Mouse (Mus musculus) right cerebral cortex, postnatal 10 days (tissue): Measurements from ENCODE around the gene Flrt1.
"Not testable (repeated sequence)": the region's sequence is repeated elsewhere in the genome, so short reads cannot be mapped to it uniquely, and the experiment has no call there.

Source experiments
- DNase-seq, 2 experiments: peaks; one replicate each; pipeline ENCODE4 v3.0.0; 2021; ENCODE audit warnings: low spot score in 2 of 2

Gene Flrt1

DNA sequence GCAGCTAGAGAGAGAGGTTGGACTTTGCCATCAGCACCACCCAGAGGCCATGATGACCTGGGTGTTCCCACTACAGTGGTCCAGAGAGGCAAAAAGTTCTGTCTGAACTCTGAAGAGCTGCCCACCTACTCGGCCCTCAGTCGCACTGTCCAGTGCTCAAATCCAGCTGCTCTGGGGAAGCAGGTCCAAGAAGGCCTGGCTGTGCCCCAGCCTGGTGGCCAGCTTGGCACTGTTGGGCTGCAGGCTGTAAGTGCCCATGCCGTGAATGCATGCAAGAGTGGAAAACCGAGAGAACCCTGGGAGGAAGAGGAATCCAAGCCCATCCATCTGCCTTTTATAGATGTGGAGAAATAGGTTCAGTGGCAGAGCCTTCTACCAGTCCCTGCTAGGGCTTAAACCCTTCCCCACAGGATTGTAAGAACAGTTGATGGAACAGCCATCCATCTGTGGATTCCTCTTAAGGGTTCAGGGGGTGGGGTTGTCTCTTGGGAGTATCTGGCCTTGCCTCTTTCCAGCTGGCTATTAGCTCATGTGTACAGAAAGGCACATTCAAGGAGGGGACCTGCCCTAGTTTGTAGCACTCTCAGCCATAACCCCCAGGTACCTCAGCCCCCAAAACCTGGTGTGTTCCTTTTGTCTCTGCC, 2.1 kb downstream of the Flrt1 start:
- no peak for DNase-seq

DNA sequence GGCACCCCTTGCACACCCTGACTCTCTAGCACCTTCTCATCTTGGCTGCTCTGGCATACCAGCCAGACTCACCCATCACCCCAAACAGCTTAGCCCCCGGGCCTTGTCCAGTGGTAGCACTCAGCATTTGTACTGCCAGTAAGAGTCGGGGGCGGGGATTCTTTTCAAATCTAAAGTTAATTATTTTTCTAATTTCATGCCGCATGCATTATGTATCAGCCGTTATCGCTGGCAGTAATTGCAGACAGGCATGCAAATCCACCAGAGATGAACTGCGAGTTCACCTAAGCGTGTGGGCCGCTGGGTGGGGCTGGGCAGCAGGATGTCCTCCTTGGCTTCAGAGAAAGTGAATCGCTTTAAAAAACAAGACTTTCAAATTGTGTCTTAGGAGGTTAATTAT, 3.5 kb downstream of the Flrt1 start:
- no peak for DNase-seq

DNA sequence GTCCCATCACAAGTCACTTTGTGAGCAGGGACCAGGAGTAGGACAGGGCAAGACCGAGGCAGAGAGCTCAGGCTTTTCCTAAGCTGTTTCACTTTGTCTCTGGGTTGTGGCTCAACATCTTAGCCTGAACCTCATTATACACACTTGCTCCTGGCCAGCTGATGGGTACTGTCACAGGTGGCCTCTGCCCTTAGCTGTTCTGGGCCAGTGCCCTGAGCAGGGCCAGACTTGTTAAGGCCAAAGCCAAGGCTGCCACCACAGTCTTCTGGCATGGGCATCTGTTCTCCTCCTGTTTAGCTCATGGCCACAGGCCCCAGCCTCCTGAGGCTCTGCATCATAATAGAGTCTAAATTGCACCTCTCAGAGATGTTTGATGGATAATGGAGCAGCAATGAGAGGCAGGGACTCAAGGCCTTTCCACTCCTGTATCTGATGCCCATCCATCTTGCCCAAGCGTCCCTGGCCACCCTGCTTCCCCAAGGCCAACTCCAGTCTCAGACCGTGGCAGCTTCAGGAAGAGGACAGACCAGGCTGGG, 5.8 kb downstream of the Flrt1 start:
- DNase-seq = no peak

DNA sequence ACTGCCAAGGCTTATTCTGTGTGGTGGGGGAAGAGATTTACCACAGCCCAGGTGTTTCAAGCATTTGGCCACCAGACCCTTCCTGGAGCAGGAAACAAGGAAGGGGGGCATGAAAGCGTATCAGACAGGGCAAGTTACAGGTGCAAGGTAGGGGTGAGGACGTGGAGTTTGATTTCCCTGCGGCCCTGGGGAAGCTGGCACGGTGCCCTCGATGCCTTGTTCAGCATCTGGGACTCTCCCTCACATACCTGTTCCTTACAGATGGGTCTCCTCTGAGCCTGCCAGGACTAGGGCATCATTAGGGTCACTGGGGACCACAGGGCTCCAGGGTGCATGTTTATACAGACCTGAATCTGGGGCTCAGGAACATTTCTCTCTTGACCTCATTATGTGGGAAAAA, 12.8 kb downstream of the Flrt1 start:
- no peak for DNase-seq

DNA sequence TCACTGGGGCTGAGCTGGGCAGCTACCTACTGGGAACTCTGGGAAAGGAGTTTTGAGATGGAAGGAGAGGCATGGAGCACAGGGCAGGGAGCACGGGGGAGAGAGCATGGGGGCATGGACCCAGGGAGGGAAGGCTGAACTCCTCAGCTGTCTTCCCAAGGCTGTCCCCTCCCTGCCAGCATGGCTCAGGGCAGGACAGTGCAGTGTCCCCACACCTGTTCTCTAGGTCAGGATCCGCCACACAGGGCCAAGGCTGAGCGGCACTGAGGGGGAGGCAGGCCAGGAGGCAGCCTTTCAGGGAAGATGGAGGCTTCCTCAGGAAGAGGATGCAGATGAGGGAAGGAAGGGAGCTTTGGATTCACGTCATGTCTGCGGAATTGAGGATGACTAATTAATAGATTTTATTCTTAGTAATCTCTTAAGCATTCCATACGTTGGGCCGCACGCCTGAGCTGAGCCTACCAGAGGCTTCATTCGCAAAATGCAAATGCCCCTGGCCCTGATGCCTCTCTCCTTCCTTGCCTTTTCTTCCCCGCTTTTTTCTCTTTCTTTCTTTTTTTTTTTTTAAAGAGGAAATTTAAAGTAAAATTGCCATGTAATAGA, 14.0 kb downstream of the Flrt1 start:
- DNase-seq = no peak

DNA sequence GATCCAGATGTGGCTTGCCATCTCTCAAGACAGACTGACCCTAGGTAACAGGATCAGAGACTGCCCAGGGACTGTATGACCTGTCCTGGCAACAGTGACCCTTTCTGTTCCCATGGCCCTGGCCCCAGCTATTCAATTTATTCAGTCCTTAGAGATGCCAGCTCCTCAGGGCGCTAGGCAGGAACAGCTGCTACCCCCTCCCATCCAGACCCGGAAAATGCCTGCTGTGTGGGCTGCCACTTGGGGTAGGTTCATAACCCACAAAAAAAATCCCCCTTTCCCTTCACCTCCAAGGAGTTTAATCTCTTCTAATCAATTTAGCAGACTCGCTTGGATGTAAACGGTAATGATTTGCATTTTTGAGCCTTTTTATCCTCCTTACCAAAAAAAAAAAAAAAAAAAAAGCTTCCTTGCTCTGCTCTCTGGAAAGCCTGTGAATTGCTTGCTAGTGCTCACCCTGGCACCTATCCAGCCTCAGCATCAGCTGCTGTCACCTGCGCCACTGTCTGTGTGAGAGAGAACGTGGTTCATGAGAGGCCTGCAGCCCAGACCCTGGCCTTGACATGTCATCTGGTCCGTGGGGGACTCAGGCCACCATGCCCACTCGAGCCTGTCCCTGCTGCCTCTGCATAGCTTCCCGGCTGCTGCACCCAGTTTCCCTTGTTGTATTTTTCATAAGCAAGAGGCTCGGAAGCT, 15.0 kb downstream of the Flrt1 start:
- DNase-seq = peak; percentile 66 to 72

DNA sequence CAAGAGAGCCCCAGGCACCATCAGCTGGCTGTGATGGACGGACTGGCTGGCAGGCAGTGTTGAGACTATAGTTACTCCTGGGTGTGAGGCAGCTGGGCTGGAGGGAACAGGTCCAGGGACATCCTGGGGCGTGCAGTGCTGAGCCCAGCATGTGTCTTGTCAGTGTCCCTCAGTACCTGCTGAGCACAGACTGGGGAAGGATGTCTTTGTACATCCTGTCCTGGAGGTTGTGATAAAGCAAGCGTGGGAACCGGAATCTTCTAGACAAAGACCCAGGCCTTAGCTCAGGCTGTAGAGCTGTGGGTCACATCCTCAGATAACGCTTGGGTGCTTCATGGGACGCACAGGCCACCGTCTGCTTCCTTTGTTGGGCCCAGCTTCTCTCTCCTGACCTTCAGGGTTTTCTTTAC, 15.7 kb downstream of the Flrt1 start:
- no peak for DNase-seq

DNA sequence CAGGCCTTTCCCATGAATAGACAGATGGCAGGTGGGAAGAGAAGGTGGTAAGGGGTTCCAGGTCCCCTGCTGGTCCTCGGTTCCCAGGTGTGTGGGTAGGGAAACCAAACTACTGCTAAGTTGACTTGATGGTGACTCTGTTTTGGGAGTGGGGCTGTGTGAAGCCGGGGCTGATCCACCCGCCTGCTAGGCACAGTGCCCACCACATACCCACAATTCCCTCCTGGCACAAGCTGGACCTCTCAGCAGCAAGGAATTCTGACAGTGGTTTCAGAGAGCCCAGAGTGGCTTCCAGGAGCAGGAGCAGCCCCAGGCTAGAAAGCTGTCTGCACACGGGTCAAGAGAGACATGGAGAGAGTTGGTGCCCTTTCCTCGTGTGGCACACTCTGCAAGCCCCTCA, 16.5 kb downstream of the Flrt1 start:
- peak in 1 of 2 experiments; percentile 59 for DNase-seq

DNA sequence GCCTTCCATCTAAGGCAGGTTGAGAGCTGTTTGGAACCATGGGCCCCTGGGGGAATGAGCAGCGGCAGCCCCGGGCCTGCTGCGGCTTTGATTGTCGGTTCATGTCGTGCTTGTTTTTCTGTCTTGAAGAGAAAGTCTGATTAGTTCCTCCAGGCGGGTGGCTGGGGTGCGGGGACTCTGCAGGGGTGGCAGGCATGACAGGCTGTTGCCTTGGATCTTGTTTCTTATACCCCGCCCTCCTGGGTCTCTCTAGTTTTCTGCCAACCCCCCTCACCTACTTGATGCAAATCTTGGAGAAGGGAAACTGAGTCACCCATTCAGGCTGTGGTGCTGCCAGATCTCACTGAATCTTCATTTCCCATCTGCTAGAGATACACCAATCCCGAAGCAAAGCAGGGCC, 17.0 kb downstream of the Flrt1 start:
- no peak for DNase-seq

DNA sequence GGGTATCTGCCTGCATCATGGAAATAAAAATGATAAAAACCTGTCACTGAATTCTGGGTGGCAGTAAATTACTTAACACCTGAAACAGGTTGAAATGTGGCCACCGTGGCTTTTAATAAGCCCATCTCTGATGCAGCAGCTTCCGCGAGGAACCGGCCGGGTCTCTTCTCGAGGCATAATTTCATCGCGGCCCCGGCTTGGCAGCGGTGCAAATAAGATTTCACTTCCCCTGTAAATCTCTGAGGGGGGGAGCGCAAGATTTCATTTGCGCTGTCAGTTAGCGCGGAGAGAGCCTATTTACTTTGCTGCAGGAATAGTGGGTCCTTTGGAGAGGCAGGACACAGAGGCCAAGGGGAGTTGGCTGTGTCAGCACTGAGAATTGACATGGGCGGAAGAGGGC, 20.8 kb downstream of the Flrt1 start:
- DNase-seq = no peak

DNA sequence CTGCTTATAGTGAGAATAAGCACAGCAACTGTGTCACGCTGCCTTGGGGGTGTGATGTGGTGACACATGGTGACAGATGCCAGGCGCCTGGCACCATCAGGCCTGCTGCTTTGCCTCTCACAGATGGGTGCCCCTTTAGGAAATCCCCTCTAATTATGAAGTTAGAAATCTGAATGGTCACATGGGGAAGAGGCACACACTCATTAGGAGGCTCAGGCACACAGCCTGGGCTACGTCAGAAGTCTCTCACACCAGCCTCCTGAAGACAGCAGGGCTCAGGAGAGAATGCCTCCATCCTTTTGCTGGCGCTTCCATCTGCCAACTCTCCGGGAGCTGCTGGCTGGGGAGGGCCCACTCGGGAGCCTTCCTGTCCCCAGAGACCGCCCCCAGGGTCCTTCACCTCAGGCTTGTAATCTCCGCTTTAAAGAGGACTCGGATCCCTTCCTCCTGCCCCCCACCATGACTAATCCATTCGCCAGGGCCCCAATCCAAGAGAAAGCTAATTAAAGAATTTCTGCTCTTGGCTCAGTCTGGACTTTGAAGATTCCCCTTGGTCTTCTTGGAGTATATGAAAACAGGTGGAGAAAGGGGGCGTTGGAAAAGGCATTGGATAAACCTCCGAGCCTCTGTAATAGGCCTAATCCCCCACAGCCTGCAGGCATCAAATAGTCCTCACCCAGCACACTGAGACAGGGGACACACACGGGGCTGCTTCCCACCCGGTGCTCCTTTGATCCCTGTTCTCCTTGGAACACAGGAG, 22.3 kb downstream of the Flrt1 start:
- peak in 1 of 2 experiments; percentile 55 for DNase-seq

DNA sequence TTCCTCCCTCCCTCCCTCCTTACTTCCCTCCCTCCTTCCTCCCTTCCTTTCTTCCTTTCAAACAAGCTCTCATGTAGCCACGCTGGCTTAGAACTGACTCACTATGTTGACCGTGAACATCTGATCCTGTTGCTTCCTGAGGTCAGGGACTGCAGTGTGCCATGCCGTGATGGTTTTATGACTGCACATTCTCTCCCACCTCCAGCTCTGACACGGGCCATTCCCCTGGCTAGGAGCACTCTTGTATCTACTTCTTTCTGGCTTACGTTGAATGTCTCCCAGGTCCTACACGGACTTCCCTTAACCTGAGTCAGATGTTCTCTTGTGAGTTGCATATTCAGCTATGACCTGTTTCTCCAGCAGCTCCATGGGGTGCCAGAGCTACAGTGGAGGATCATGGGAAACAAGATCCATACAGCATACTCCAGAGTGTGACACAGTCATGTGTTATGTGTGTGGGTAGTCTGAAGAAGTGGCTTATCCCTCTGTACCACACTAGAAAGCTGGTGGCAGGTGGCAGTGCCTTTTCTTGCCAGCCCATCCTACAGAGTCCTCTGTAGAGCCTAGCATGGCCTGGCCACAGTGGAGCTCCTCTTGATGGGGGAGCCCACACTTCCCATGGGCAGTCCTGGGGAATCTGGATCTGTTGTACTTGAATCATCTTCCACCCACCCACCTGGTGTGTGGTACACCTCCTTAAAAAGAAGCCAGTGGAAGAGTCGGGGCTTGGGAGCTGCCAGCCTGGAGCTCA, 23.8 kb downstream of the Flrt1 start:
- DNase-seq = no peak

DNA sequence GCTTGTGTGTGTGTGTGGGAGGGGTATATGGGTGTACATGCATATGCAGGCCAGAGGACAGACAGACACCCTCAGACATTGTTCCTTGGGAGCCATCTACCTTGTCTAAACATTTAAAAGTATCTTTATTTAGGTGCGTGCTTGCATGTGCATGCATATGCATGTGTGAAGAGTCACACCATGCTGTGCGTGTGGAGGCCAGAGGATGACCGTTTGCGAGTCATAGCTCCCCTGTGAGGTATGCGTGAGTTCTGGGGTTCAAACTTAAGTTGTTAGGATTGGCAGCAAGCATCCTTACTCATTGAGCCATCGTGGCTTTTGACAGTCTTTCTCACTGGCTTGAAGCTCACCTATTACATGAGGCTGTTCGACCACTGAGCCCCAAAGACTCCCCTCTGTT, 27.3 kb downstream of the Flrt1 start:
- DNase-seq = no peak

DNA sequence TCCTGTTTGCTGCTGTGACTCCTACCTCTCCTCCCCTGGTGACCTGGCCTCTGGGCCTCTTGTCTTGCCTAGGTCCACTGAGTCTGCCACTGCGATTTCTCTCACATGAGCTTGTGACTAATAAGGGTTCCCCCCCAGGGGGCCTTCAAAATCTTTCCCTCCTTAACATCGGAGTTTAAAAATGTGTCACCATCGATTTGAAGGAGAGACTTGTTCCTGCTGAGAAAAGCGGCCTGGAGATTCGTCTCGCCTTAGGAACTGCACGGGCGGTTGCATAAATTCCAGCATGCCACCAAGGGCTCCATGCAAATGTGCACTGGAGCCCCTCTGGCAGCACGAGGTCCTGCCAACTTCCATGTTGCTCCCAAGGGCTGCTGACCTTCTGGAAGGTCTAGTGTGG, 27.9 kb downstream of the Flrt1 start:
- no peak for DNase-seq

DNA sequence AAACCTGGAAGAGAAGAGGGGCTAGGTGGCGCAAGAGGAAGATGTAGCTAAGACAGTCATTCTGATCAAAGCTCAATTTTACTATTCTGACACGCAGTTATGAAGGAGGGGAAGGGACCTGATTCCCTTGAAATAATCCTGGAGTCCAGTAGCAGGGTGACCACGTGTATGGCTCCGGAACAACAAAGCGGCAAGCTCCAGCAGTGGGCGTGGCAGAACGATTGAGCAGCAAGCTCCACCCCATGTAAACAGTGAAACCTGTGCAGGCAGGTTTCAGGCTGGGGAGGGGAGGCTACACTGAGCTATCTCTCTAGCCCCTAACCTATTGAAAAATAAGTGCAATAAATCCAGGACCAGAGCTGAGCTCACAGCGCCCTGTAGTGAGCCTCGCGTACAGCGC, 30.2 kb downstream of the Flrt1 start:
- DNase-seq = not testable (repeated sequence)

DNA sequence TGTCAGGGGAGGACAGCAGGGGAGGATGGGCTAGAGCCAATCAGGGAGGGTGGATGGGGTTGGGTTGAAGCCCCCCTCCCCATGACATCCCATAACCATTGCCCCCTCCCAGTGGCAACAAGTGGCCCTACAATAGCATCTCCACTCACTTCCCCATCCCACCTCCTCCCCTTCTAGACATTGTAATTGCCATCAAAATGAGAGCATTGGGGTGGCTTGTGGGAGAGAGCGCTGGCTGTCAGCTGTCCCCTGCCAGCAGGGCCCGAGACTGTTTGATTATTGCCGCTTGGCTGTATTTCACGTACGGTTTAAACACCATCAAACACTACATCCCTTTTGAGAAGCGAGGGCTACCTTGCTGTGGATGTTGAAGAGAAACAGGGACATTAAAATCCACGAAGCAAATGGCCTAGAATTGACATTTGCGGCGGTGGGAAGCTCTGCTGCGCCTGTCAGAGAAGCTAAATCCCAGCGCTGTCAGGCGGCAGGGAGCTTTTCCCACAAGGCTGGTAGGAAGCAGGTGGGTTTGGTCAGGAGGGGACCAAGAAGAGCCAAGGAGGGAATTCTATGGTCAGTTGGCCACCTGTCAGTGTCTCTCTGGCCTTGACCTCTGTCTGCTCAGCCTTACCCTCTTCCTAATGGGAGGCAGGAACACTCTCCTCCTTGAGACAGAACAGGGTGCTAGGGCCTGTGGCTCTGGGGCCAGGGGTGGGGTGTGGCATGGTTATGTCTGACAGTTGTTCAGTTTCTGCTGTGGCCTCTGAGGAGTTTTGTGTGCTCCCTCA, 31.3 kb downstream of the Flrt1 start:
- DNase-seq = no peak

DNA sequence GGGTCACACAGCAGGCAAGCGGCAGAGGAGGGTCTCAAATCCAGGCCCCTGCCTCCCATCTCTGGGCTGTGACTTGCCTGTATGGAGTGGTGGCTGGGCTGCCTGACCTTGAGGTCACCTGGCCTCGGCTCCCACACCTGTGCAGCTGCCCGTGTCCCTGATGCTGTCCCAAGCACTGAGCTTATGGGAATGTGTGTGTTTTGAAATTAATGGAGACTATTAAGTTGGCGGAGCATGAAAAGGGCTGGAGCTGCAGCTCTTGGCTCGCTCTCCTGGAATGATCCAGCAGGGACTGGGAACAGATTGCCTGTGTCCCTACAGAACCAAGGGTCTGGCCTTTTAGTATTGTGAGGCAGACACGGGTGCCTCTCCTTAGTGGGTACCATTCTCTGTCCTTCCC, 33.3 kb downstream of the Flrt1 start:
- DNase-seq = no peak

DNA sequence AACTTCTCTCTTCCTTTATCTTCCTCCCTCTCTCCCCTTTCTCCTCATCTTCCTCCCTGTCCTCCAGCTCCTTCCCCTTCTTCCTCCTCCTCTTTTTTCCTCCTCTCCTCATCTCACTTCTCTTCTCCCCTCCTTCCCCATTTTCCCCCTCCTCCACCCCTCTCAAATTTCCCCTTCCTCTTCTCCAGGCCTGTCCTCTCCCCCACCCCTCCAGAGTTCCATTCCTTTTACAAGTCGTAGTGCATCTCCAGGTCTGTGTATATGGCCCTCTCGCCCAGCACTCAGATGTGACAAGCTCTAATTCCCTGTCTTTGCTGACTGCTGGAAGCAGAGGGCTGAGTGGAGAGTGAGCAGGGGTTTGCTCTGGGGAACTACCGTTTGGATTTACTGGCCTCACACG, 34.8 kb downstream of the Flrt1 start:
- DNase-seq = no peak

DNA sequence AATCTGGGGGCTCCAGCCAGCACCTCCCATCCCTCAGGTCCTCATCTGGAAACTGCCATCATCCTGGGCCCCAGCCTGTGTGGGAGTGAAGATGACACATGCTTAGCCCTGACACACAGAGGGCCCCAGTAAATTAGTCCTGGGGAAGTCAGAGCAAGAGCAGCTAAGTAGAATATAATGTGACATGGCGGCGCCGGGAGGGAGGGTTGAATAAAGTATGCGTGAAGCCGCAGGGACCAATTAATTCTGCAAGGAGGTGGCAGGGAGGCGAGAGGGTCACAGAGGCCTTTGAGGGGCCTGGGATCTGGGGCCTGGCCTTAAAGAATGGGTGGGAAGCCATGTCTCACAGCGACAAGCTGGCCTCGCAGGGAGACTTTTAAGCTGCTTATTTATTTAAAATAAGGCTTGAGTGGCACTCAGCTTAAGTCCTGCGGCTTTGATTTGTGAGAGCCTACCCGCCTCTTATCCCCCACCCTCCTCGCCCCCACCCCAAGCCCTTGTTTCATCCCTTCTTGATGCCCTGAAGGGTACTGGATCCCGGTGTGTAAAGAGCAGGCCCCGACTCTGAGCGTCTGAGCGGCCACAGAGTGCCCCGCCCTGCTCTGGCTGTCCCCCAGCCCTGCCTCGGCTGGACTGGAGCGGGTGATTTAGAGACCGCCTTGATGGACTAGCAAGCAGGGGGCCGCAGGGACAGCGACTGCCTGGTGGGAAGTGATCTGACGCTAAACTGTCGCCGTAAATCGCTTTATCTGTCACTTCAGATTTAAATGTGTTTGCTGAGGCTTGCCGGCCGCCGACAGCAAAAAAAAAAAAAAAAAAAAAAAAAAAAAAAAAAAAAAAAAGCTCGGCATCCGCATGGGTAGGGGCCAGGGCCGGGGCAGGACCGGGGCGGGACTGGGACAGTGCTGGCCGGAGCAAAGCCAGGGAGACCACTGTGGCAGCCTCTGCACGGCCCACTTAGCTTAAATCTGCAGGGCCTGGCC, 35.5 kb downstream of the Flrt1 start:
- no peak for DNase-seq
